Mouse (Mus musculus): ENCODE results near the gene Gm10197.
A peak's percentile ranks its signal among the peaks of the same experiment; 100 is the strongest.

Gm10197 gene

GRCm38 (mm10) chr19:53378421-53378820 is 6.9 kb upstream of the Gm10197 start:
- Histone ChIP-seq H3K27me3 (ENCODE audit: control insufficient read depth, insufficient read depth, low read length, poor library complexity, severe bottlenecking) (no peaks in the 10 kb centered on the region), H3K36me3 (ENCODE audit: control insufficient read depth, insufficient read depth, low read length, poor library complexity, severe bottlenecking) (peaks cover 20% of the 10 kb centered on the region)
- no peak for DNase-seq (ENCODE audit: low read depth, low spot score)

- no peak for DNase-seq (ENCODE audit: low read depth, low spot score)
- no peaks in the 10 kb centered on the region for H3K27me3 ChIP-seq (ENCODE audit: control insufficient read depth, insufficient read depth, low read length, poor library complexity, severe bottlenecking)
- H3K36me3 ChIP-seq (ENCODE audit: control insufficient read depth, insufficient read depth, low read length, poor library complexity, severe bottlenecking), result peaks cover 14% of the 10 kb centered on the region
These were observed 6.1 kb upstream of the Gm10197 start for GRCm38 (mm10) chr19:53377652-53378051.

DNA sequence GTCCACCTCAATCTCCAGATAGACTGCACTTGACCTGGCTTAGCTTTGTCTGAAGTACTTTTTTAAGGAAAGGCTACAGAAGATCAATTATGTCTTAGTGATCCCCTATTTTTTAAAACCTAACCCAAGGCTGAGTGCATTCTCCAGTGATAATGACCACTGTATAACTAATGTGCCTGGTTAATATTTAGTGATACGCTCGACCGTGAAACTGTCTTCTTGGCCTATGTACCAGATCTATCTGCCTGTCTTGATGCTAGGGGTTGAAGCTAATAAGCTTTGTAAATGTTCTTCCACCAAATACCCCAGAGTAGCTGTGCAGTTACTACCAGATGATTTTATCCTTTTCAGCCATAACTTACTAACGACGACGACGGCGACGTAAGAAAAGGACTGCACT is 4.2 kb upstream of the Gm10197 start:
- Histone ChIP-seq H3K36me3 (ENCODE audit: control insufficient read depth, insufficient read depth, low read length, poor library complexity, severe bottlenecking) (peaks cover 8% of the 10 kb centered on the region), H3K27me3 (ENCODE audit: control insufficient read depth, insufficient read depth, low read length, poor library complexity, severe bottlenecking) (no peaks in the 10 kb centered on the region)
- DNase-seq (ENCODE audit: low read depth, low spot score), result no peak

GRCm38 (mm10) chr19:53375299-53375698 is 3.7 kb upstream of the Gm10197 start:
- no peak for DNase-seq (ENCODE audit: low read depth, low spot score)
- H3K27me3 ChIP-seq (ENCODE audit: control insufficient read depth, insufficient read depth, low read length, poor library complexity, severe bottlenecking), result no peaks in the 10 kb centered on the region
- peaks cover 7% of the 10 kb centered on the region for H3K36me3 ChIP-seq (ENCODE audit: control insufficient read depth, insufficient read depth, low read length, poor library complexity, severe bottlenecking)

DNA sequence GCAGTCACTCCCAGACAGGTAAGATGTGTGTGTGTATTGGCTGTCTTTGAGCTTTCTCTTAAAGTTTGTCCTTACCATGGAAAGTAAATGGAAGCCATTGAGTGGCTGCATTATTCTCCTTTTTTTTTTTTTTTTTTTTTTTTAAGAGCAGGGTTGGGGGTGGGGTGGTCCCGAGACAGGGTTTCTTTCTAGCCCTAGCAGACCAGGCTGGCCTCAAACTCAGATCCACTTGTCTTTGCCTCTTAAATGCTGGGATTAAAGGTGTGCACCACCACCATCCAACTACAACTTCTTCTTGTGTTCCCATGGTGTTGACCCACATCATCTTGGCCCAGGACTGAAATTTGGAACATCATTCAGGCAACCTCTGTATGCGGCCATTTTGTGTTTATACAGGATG is 2.0 kb upstream of the Gm10197 start:
- Histone ChIP-seq H3K36me3 (ENCODE audit: control insufficient read depth, insufficient read depth, low read length, poor library complexity, severe bottlenecking) (peaks cover 5% of the 10 kb centered on the region), H3K27me3 (ENCODE audit: control insufficient read depth, insufficient read depth, low read length, poor library complexity, severe bottlenecking) (no peaks in the 10 kb centered on the region)
- no peak for DNase-seq (ENCODE audit: low read depth, low spot score)

- peaks cover 4% of the 10 kb centered on the region; the same call in 1 of the 2 replicates for H3K36me3 ChIP-seq (ENCODE audit: control insufficient read depth, insufficient read depth, low read length, poor library complexity, severe bottlenecking)
- no peak for DNase-seq (ENCODE audit: low read depth, low spot score)
- H3K27me3 ChIP-seq (ENCODE audit: control insufficient read depth, insufficient read depth, low read length, poor library complexity, severe bottlenecking), result no peaks in the 10 kb centered on the region
These were observed 1.3 kb downstream of the Gm10197 start for GRCm38 (mm10) chr19:53370233-53370632.

- no peaks in the 10 kb centered on the region for H3K27me3 ChIP-seq (ENCODE audit: control insufficient read depth, insufficient read depth, low read length, poor library complexity, severe bottlenecking)
- peak; percentile 82 for DNase-seq (ENCODE audit: low read depth, low spot score)
- H3K36me3 ChIP-seq (ENCODE audit: control insufficient read depth, insufficient read depth, low read length, poor library complexity, severe bottlenecking), result peaks cover 4% of the 10 kb centered on the region; the same call in 1 of the 2 replicates
These were observed 2.0 kb downstream of the Gm10197 start for GRCm38 (mm10) chr19:53369469-53370043.

GRCm38 (mm10) chr19:53366881-53367280 is 4.7 kb downstream of the Gm10197 start:
- Histone ChIP-seq H3K27me3 (ENCODE audit: control insufficient read depth, insufficient read depth, low read length, poor library complexity, severe bottlenecking) (no peaks in the 10 kb centered on the region), H3K36me3 (ENCODE audit: control insufficient read depth, insufficient read depth, low read length, poor library complexity, severe bottlenecking) (no peaks in the 10 kb centered on the region)
- DNase-seq (ENCODE audit: low read depth, low spot score), result no peak

- no peak for DNase-seq (ENCODE audit: low read depth, low spot score)
- no peaks in the 10 kb centered on the region for H3K36me3 ChIP-seq (ENCODE audit: control insufficient read depth, insufficient read depth, low read length, poor library complexity, severe bottlenecking)
- H3K27me3 ChIP-seq (ENCODE audit: control insufficient read depth, insufficient read depth, low read length, poor library complexity, severe bottlenecking), result no peaks in the 10 kb centered on the region
These were observed 5.3 kb downstream of the Gm10197 start for GRCm38 (mm10) chr19:53366057-53366775.

GRCm38 (mm10) chr19:53364963-53365362 is 6.6 kb downstream of the Gm10197 start:
- no peaks in the 10 kb centered on the region for H3K36me3 ChIP-seq (ENCODE audit: control insufficient read depth, insufficient read depth, low read length, poor library complexity, severe bottlenecking)
- DNase-seq (ENCODE audit: low read depth, low spot score), result no peak
- H3K27me3 ChIP-seq (ENCODE audit: control insufficient read depth, insufficient read depth, low read length, poor library complexity, severe bottlenecking), result no peaks in the 10 kb centered on the region

GRCm38 (mm10) chr19:53364551-53364950 is 7.0 kb downstream of the Gm10197 start:
- Histone ChIP-seq H3K27me3 (ENCODE audit: control insufficient read depth, insufficient read depth, low read length, poor library complexity, severe bottlenecking) (no peaks in the 10 kb centered on the region), H3K36me3 (ENCODE audit: control insufficient read depth, insufficient read depth, low read length, poor library complexity, severe bottlenecking) (no peaks in the 10 kb centered on the region)
- no peak for DNase-seq (ENCODE audit: low read depth, low spot score)

GRCm38 (mm10) chr19:53362967-53363366 is 8.6 kb downstream of the Gm10197 start:
- Histone ChIP-seq H3K36me3 (ENCODE audit: control insufficient read depth, insufficient read depth, low read length, poor library complexity, severe bottlenecking) (no peaks in the 10 kb centered on the region), H3K27me3 (ENCODE audit: control insufficient read depth, insufficient read depth, low read length, poor library complexity, severe bottlenecking) (no peaks in the 10 kb centered on the region)
- DNase-seq (ENCODE audit: low read depth, low spot score), result peak; percentile 48

- no peak for DNase-seq (ENCODE audit: low read depth, low spot score)
- H3K27me3 ChIP-seq (ENCODE audit: control insufficient read depth, insufficient read depth, low read length, poor library complexity, severe bottlenecking), result no peaks in the 10 kb centered on the region
- no peaks in the 10 kb centered on the region for H3K36me3 ChIP-seq (ENCODE audit: control insufficient read depth, insufficient read depth, low read length, poor library complexity, severe bottlenecking)
These were observed 11.2 kb downstream of the Gm10197 start for GRCm38 (mm10) chr19:53360265-53360958.

DNA sequence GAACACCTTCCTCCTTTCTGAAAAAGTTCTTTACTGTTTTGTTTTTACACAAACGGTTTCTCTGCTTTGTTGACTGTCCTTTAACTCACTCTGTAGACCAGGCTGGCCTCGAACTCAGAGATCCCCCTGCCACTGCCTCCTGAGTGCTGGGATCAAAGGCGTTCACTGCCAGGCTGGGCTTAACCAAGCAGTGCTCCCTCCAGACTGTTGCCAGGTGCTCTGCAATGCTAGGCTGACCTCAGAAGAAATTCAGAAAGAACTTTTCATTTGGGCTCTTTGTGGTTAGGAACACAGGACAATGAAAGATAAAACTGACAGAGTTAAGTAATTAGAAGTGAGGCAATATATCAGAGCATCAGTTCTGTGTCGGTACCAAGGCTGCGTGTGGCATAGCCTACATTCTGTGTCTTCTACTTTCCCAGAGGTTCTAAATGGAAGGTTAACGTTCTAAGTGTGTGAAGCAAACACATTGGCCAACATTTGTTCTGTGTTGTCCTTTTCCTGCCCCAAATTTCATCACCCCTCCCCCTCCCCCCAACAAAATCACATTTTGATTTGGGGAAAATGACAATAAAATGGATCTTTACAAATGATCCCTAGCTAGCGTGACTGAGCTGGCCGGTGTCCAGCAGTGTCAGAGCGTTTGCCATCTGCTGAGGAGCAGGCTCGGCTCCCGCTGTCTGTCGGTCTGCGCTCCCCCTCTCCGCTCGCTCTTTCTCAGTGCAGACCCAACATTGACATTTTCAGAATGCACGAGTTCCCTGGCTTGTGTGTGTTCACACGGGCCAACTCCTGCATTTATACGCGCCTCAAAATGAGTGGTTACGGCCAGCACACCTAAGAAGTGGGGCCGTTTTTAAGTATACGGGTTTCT is 12.2 kb downstream of the Gm10197 start:
- H3K36me3 ChIP-seq (ENCODE audit: control insufficient read depth, insufficient read depth, low read length, poor library complexity, severe bottlenecking), result no peaks in the 10 kb centered on the region
- no peak for DNase-seq (ENCODE audit: low read depth, low spot score)
- no peaks in the 10 kb centered on the region for H3K27me3 ChIP-seq (ENCODE audit: control insufficient read depth, insufficient read depth, low read length, poor library complexity, severe bottlenecking)
